9 mouse cellular contexts compared by ENCODE assay signal in genomic region chr11:61193392-61193791, GRCm38 (mm10). TPM values are rescaled to one million over a fixed set of nuclear protein-coding genes. Genes with fewer than 3 reads are reported as not detected.
A peak's percentile ranks its signal among the peaks of the same experiment; 100 is the strongest.
DNase-seq lines count a peak whose midpoint lies in the region; TF ChIP-seq lines count a peak whose summit lies in the region.
"Had no signal": no experiment of that assay in that cellular context is flagged by ENCODE, and none has a peak within 500 bp of the region (broad histone marks: within the 10 kb centered on the region; RNA-seq: fewer than 3 reads in every experiment).

No protein-coding gene starts in this region.

- H3K4me3 ChIP-seq in liver, adult 2 months (ENCODE audit: insufficient read depth, low read depth, low read length): no peak overlapping the region
- no peak overlapping the region for H3K4me3 ChIP-seq in olfactory bulb, adult 2 months (ENCODE audit: insufficient read depth, low read depth, low read length)
- H3K4me3 ChIP-seq: erythroblast, embryonic 14.5 days had no signal

- H3K27ac ChIP-seq in liver, adult 2 months (replicated peaks; ENCODE audit: insufficient read depth, low read depth, low read length): no peak overlapping the region
- H3K27ac ChIP-seq in olfactory bulb, adult 2 months (ENCODE audit: insufficient read depth, low read depth, low read length): no peak overlapping the region

- peak; percentile 100 for TF ChIP-seq CTCF in liver, adult 2 months (IDR thresholded peaks at IDR 0.05; ENCODE audit: low read depth, low read length)
- TF ChIP-seq CTCF in olfactory bulb, adult 2 months (IDR thresholded peaks at IDR 0.05; ENCODE audit: insufficient read depth, low read depth, low read length): peak; percentile 87

- DNase-seq in A20 (ENCODE audit: low read depth, low spot score): peak; percentile 74
- peak; percentile 68 for DNase-seq in WW6 (ENCODE audit: low read depth, low spot score)
- peak; percentile 90 to 95 for DNase-seq in cerebellum, postnatal 25 days
- peak; percentile 74 to 85 for DNase-seq in gastrocnemius, postnatal 4 days (ENCODE audit: low spot score in 2 of 2)
- peak; percentile 78 for DNase-seq in kidney, adult 9 months
- peak; percentile 55 for DNase-seq in liver, adult 2 months (ENCODE audit: extremely low read depth, low read depth, low spot score)
- DNase-seq in thymus, adult 18-20 months: peak; percentile 33 to 38

- H3K9ac ChIP-seq in liver, adult 2 months (ENCODE audit: low read depth, low read length): no peak overlapping the region

- H3K4me1 ChIP-seq in liver, adult 2 months (ENCODE audit: control insufficient read depth, insufficient read depth, low read length): no peaks in the 10 kb centered on the region
- peaks cover 3% of the 10 kb centered on the region for H3K4me1 ChIP-seq in olfactory bulb, adult 2 months (ENCODE audit: control insufficient read depth, insufficient read depth, low read length)

- H3K36me3 ChIP-seq in liver, adult 2 months (ENCODE audit: control insufficient read depth, insufficient read depth, low read length): no peaks in the 10 kb centered on the region

- no peaks in the 10 kb centered on the region for H3K27me3 ChIP-seq in liver, adult 2 months (ENCODE audit: control insufficient read depth, insufficient read depth, low read length)

- WGBS in liver, adult 2 months: 2% methylated on average over 9 of the region's 9 CpGs
- WGBS in olfactory bulb, adult 2 months: 2% methylated on average over 9 of the region's 9 CpGs

- no peak for TF ChIP-seq POLR2A in liver, adult 2 months (IDR thresholded peaks at IDR 0.05; ENCODE audit: extremely low read depth, insufficient read depth, low read length)
- TF ChIP-seq POLR2A in olfactory bulb, adult 2 months (IDR thresholded peaks at IDR 0.05; ENCODE audit: insufficient read depth, low read depth, low read length): no peak

- no peaks in the 10 kb centered on the region for H3K79me2 ChIP-seq in liver, adult 2 months (ENCODE audit: control insufficient read depth, insufficient read depth, low read length)

RNA-seq across cellular contexts. Expression of gene Aldh3a1, which starts 13.9 kb away (rescaled TPM):
- under 1 TPM; 0.41 to 0.56 TPM for total RNA-seq in gastrocnemius, postnatal 4 days (2021)
- total RNA-seq in liver, adult 2 months (2014; rRNA removed): 0.20 TPM in 1 of 2 replicates, not detected in the other
- 0.05 TPM in 1 of 2 replicates, not detected in the other for polyA plus RNA-seq in liver, adult 2 months (2012; rRNA removed)
- not detected in 2 replicates for polyA plus RNA-seq in olfactory bulb, adult 2 months (2012; ENCODE audit: insufficient read depth, insufficient read length, low replicate concordance, missing spikeins)
- polyA plus RNA-seq: erythroblast, embryonic 14.5 days had no signal

RNA-seq across cellular contexts. Expression of gene Usp22, which starts 18.5 kb away (rescaled TPM):
- 10 to 100 TPM; 53.1 to 54.8 TPM for total RNA-seq in gastrocnemius, postnatal 4 days (2021)
- total RNA-seq in liver, adult 2 months (2014; rRNA removed): 13.6 and 17.0 TPM in 2 replicates
- 14.9 and 15.7 TPM in 2 replicates for polyA plus RNA-seq in liver, adult 2 months (2012; rRNA removed)
- polyA plus RNA-seq in olfactory bulb, adult 2 months (2012; ENCODE audit: insufficient read depth, insufficient read length, low replicate concordance, missing spikeins): not detected in 2 replicates

Comparison
In these comparisons a context has a peak if more than half of its experiments do, and no peak if none do; other contexts are left out.
1. DNase-seq: peak in every context shown above with its lines; median percentile 92 in cerebellum, postnatal 25 days; 80 in gastrocnemius, postnatal 4 days; 78 in kidney, adult 9 months; 74 in A20; 68 in WW6; 55 in liver, adult 2 months; 36 in thymus, adult 18-20 months.